Mouse (Mus musculus) heart, postnatal 25 days (tissue): Measurements from ENCODE around the gene Rita1. TPM values are rescaled to one million over a fixed set of nuclear protein-coding genes. Genes with fewer than 3 reads are reported as not detected.

ENCODE experiments used
- DNase-seq: peaks from one replicate; pipeline ENCODE4 v3.0.0; 2022; ENCODE audit warnings: low spot score
- intact Hi-C: fragments of 180-260 bp; cut with DNase I; formaldehyde crosslinking; loops from one replicate; pipeline ENCODE4 v1.15.1; 2025
- total RNA-seq, 2 experiments: library from RNA; stranded (reverse); gene quantifications; 2 replicates each; pipeline ENCODE4 v1.2.3; 2021

Rita1 gene
- total RNA-seq = 10 to 100 TPM; 15.4 to 18.7 TPM

- DNase-seq = peak; percentile 92
- intact Hi-C loops = no loop called here
Observed at GRCm38 (mm10) chr5:120612442-120612821, at the start of gene Rita1, which contains the start of gene Ddx54. Gene Rita1, minus strand, starts transcription at chr5:120612589. Gene Ddx54, plus strand, starts transcription at chr5:120612739.

- intact Hi-C loops = no loop called here
Observed at GRCm38 (mm10) chr5:120660816-120661215, 48.4 kb upstream of the Rita1 start.

DNA sequence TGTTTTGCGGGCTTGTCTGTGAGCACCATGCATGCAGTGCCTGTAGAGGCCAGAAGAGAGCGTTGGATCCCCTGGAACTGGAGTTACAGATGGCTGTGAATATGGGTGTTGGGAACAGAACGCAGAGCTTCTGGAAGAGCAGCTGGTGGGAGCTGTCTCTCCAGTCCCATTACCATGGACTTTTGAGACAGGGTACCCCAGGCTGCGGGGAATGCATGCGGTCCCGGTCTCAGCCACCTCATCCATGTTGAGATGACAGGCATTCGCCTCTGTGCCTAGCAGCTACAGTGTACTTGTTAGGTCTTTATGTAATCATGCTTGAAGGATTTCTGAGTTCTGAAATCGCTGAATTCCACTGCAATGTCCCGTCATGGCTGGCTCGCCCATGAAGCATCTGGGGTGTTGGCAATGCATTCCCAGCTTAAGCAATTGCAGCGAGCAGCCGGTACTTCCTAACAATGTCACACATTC is 43.9 kb upstream of the Rita1 start:
- intact Hi-C loops = no loop called here
- no peak for DNase-seq

More at GRCm38 (mm10) chr5:120660816-120661215, 48.4 kb upstream of the Rita1 start:
- DNase-seq = no peak

DNA sequence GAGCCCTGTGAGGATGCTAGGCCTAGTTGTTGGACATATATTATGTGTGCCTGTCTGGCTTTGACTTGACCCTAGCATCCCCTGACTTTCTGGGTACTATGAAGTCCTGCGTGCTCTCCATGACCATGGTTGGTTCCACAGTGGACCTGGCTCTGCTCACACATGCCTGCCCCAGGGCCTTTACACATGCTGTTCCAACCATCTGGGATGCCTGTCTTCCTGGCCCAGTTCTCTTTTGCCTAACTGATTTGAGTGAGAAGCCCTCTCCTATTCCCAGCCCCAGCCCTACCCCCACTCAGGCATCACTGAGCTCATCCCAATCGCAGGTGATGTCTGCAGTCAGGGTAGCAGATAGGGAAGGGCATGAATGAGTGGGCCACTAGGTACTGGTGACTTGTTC is 41.5 kb upstream of the Rita1 start:
- intact Hi-C loops = no loop called here
- no peak for DNase-seq

DNA sequence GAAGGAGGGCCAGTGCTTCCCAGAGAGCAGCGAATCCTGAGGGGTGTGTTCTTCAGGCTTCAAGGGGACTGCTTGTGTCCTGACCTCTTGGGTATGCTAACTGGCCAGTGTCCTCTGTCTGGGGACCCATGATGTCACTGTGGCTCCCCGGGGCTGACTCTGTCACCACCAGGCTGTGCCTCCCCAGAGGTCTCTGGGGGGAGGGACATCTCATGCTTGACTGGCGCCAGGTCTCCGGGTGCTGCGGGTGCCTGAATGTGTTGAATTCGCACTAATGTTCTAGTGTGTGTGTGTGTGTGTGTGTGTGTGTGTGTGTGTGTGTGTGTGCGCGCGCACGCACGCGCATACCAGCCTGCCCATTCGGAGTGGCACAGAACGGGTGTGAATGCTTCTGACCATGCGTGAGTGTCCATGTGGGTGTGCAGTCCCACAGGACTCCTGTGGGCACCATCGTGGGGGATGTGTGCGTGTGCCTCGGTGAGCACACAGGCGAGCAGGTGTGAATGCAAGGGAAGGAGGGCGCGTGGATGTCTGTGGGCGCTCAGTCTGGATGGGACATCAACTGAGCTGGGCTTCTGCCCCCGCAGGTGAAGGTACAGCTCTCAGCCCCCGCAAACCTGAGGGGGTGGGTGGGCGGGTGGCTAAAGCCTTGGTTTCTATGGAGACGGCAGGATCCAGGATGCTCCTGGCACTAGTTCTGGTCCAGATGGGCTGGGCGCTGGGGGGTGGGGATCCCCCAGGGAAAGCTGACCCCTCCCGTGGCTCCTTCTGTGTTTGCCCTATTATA is 40.7 kb upstream of the Rita1 start:
- no peak for DNase-seq
- intact Hi-C loops = no loop called here

DNA sequence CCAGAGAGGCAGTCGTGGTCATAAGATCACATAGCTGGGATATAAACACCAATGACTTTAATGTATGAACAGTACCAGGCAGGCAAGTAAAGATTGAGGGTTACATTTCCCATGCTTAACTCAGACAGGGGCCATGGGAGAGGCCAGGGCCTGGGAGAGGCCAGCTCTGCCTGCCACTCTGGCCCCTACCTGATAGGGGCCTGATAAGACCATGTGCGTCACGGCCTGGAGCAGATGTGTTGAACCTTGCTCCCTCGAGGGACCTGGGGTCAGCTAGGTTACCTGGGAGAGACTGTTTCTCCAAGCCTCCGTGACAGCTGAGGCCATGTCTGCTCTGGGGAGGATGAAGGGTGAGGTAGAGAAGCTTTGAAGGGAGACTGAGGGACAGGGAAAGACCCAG is 38.8 kb upstream of the Rita1 start:
- no peak for DNase-seq
- intact Hi-C loops = no loop called here

- no peak for DNase-seq
- intact Hi-C loops = no loop called here
Observed at GRCm38 (mm10) chr5:120649938-120650337, 37.5 kb upstream of the Rita1 start.

DNA sequence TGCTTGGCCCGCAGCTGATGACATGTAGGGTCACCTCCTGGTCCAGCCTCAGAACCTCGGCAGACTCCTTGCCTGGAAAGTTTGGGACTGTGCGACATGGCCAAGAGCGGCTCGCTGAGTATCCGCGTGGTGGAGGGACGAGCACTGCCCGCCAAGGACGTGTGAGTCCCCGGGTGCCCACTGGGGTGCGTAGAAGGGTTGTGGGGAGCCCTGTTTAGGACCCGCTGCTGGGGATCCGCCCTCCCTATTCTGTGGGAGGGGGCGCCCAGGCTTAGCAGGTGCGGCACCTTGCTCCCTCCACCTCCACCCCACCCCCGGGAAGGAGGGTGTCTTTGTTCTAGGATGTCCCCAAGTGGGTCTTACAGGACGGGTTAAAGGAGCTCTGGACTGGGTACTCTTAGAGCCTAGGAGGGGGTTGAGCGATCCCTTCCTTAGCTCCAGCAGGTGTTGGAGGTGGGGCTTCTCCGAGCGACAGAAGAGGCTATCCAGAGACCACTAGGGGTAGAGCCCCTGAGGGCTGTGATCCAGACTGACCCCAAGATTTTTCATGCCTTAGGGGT is 37.1 kb upstream of the Rita1 start:
- intact Hi-C loops = no loop called here
- no peak for DNase-seq

GRCm38 (mm10) chr5:120648569-120649373 is 36.4 kb upstream of the Rita1 start, which contains the start of gene Rasal1:
Gene Rasal1, plus strand, starts transcription at chr5:120648812.
- DNase-seq = no peak
- intact Hi-C loops = no loop called here

- intact Hi-C loops = no loop called here
- no peak for DNase-seq
Observed at GRCm38 (mm10) chr5:120647814-120648491, 35.6 kb upstream of the Rita1 start.

- intact Hi-C loops = no loop called here
Observed at GRCm38 (mm10) chr5:120647361-120647760, 35.0 kb upstream of the Rita1 start.

DNA sequence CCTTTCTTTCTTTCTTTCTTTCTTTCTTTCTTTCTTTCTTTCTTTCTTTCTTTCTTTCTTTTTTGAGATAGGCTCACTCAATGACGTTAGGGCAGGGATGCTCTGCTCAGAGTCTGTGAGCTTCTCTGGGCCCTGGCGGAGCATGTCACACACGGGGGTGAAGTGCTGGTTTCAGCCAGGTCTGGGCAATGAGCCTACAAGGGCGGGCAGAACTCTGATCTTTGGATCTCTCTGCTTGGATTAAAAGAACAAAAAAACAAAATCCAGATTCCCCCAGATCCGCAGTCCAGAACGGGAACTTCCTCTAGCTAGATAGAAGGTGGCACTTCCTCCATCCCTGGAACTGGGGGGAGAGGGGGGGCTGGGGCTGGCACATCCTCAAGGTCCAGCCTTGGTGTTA is 33.5 kb upstream of the Rita1 start:
- DNase-seq = no peak
- intact Hi-C loops = no loop called here

More at GRCm38 (mm10) chr5:120647361-120647760, 35.0 kb upstream of the Rita1 start:
- no peak for DNase-seq

DNA sequence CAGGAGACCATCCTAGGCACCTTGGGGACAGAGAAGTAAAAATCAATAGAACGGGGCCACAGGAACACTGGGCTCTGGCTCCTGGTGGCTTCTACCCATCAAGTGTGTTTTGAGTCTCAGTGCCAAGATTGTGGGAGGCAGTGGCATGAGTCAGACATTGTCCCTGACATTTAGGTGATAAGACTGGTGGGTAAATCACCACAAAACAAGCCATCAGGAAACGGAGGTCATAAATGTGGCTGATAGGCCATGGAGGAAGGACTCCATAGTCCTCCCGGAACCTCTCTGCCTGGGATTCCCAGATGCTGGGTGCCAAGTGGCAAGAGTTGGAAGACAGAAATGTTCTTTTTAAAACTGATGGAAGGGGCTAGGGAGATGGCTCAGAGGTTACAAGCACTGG is 31.8 kb upstream of the Rita1 start:
- DNase-seq = no peak
- intact Hi-C loops = no loop called here

DNA sequence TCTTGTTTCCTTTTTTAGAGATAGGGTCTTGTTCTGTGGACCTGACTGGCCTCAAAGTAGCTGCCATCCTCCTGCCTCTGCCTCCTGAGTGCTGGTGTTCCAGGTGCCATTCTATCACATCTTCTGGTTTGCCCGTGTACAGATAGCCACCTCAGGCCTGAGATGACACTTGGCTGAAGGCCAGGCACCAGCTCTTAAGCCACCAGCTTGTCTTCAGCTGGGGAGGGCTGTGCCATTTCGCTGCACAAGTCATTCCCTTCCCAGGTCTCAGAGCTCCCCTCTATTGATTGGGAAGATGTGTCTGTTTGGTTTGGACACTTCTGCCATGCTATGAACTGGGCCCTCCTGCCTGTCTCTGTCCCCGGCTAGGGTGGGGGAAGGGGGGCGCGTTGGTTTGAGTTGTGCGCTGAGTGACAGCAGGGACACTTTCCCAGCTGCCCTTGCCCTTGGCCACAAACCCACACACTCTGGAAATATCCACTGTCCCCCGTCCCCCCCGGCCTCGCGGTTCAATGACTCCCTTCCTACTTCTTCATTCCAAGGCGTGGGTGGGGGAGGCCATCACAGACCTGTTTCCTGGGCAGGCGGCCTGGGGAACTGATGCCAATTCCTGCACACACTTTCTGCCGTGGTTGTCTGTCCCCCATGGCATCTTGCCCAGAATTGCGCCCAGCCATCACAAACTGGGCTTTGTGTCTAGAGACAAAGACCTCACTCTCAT is 31.1 kb upstream of the Rita1 start:
- intact Hi-C loops = no loop called here
- DNase-seq = no peak

DNA sequence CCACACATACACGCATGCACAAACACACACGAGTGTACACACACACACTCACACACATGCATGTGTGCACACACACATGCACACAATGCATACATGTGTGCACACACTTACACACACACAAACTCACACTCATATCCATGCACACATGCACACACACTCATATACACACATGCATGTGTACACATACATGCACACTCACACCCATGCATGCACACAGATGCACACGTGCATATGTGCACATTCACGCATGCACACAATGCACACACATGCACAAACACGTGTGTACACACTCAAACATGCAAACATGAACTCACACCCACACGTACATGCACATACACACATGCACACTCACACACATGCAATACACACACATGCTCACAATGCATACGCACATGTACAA is 27.7 kb upstream of the Rita1 start:
- no peak for DNase-seq
- intact Hi-C loops = no loop called here

- DNase-seq = no peak
- intact Hi-C loops = no loop called here
Observed at GRCm38 (mm10) chr5:120635633-120636032, 23.2 kb upstream of the Rita1 start.

DNA sequence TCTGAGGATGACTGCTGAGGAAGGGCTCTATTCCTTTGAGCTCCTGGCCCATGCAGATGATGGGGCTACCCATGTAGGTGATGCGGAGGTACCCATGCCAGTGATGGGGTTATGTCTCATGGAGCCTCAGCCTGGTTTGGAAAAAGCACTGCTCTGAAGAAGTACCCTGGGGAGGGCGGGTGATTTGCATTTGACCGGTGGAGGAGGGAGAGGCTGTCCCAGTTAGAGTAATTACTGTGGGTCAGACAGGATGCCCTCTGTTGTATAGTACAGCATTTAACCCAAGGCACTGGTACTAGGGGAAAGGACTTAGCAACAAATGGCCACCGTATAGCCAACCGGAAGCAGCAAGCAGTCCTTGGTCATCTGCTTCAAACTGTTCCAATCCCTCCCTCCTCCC is 22.5 kb upstream of the Rita1 start:
- DNase-seq = no peak
- intact Hi-C loops = no loop called here

DNA sequence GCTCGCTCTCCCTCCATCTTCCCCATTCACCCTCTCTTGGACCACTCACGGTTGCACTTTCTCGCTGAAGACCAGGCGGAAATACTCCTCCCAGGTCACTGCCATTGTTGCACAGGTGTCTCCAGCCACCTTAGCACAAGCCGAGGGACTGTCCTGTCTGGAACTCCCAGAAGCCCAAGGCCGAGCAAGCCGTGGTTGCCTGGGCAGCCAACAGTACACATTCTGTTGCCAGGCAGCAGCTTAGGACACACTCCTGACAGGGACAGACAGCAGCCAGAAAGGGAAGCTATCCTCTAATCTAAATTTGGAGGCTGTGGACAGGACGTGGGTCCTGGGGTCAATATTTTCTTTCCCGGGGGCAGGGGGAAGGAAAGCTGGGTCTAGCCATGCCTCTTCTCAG is 21.7 kb upstream of the Rita1 start, which contains the start of gene Cfap73:
Cfap73 (minus strand) TSS at position 105 of the 400 bp plus-strand sequence.
- no peak for DNase-seq
- intact Hi-C loops = no loop called here

DNA sequence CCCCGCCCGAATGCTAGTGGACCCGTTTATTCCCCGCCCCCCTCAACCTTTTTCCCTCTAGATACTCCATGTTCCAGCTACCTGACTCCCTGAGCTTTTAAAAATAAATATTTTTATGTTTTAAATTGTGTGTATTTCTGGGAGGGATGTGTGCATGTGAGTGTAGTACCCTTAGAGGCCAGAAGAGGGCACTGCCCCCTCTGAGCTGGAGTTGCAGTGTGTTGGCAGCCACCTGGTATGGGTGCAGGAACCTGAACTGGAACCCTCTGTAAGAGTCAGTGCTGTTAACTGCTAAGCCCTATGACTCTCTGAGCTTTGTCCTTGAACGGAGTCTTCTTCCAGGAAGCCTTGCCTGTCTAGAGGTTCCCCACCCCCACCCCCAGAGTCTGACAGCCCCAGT is 19.5 kb upstream of the Rita1 start:
- intact Hi-C loops = no loop called here
- no peak for DNase-seq
